Mouse (Mus musculus): ENCODE data around the gene Hnrnpul2.
"Not testable (repeated sequence)": the region's sequence is repeated elsewhere in the genome, so short reads cannot be mapped to it uniquely, and the experiment has no call there.

Gene Hnrnpul2

DNA sequence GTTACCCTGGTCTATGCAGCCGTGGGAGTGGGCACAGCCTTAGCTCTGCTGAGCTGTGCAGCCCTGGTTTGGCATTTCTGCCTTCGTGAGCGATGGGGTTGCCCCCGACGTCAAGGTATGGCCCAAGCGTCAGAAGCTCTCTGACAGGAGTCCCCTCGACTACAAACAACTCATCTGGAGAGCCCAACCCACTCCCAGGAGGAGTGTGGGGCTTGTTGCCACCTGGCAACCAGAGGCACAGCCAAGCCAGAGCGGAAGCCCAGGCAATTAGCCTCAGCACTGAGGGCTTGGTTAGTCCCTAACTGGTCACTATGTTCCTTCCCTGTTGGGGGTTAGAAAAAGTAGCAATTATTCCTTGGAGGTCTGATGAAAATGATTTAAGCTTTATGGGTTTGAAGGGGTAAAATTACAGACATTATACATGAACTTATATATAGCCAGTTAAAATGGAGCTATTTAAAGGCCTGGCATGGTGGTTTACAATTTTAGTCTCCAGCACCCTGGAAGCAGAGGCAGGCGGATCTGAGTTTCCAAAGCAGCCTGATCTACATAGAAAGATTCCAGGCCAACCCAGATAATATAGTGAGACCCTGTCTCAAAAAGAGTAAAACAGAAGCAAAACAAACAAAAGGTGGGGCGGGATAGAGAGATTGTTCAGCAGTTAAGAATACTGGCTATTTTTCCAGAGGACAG is 32.6 kb downstream of the Hnrnpul2 start:
- no peak for DNase-seq

- no peak for DNase-seq
Observed at GRCm38 (mm10) chr19:8853117-8853516, 33.3 kb downstream of the Hnrnpul2 start.

DNA sequence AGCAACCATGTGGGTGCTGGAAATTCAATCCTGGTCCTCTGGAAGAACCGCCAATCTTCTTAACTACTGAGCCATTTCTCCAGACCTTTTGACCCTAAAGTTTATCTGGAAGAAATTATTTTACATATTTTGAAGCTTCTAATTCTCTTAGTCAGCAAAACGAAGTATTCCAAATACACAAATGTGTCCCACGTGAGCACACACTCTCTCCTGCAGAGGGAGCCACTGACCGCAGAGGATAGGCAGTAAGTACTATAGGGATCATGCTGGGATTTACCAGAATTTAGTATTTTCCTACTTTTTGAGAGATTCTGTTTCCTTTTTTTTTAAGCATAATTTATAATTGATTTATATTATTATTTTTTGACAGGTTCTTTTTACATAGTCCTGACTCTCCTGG is 37.9 kb downstream of the Hnrnpul2 start:
- peak; percentile 63 for DNase-seq

GRCm38 (mm10) chr19:8859018-8859417 is 39.2 kb downstream of the Hnrnpul2 start:
- peak; percentile 30 for DNase-seq

- DNase-seq = no peak
Observed at GRCm38 (mm10) chr19:8864265-8864664, 44.5 kb downstream of the Hnrnpul2 start.

DNA sequence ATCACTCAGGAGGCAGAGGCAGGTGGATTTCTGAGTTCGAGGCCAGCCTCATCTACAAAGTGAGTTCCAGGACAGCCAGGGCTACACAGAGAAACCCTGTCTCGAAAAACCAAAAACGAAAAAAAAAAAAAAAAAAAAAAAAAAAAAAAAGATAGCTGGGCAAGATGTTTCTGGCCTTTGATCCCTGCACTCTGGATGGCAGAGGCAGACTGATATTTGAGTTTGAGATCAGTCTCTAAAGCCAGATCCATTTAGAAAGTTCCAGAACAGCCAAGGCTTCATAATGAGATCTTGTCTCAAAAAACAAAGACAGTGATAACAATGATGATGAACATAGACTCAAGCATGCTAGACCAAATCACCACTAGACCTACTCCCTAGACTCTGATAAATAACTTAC is 50.6 kb downstream of the Hnrnpul2 start:
- not testable (repeated sequence) for DNase-seq

DNA sequence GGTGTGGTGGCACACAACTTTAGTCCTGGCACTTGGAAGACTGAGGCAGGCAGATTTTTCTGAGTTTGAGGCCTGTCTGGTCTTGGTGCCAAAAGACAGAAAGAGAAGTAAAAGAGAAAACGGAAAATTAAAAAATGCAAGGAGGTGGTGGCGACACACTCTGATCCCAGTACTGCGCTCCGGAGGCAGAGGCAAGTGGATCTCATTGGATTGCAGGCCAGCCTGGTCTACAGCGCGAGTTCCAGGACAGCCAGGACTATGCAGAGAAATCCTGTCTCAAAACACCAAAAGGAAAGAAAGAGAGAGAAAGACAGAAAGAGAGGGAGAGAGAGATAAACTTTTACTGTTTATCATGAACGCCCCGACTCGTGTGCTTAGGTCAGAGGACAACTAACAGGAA is 51.0 kb downstream of the Hnrnpul2 start:
- no peak for DNase-seq

DNA sequence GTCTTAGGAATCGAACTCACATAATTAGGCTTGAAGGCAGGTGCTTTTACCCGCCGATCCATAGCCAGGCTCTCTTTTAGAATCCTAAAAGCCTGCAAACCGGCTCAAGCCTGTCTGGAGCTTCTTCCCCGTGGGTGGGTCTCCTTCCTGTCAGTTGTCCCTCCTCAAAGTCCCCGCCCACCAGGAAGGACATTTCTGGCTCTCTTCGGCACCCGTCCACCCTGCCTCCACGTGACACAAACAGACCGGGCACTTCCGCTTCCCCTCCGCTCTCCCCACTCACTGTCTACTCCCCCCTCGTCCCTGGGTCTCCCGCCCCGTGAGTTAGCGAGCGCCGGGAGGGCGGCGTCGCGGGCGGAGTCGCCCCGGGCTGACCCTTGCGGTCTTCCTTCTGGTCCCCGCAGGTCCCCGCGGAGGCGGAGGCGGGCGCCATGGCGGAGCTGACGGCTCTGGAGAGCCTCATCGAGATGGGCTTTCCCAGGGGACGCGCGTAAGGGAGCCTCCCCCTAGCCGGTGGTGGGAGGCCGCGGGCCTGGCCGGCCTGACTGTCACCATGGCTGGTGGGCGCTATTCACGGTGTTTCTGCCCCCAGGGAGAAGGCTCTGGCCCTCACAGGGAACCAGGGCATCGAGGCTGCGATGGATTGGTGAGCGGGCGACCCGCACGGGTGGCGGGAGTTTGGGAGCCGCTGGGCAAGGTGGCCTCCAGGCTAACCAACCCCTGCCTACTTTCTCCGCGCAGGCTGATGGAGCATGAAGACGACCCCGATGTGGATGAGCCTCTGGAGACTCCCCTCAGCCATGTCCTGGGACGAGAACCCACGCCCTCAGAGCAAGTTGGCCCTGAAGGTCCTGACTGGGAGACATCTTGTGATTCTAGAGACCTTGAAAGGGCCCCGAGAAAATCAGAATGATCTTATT is 51.7 kb downstream of the Hnrnpul2 start, which contains the start of gene Ubxn1:
Gene Ubxn1 (plus strand): TSS at position 230 of the 920 bp plus-strand sequence.
- peak; percentile 99 for DNase-seq

DNA sequence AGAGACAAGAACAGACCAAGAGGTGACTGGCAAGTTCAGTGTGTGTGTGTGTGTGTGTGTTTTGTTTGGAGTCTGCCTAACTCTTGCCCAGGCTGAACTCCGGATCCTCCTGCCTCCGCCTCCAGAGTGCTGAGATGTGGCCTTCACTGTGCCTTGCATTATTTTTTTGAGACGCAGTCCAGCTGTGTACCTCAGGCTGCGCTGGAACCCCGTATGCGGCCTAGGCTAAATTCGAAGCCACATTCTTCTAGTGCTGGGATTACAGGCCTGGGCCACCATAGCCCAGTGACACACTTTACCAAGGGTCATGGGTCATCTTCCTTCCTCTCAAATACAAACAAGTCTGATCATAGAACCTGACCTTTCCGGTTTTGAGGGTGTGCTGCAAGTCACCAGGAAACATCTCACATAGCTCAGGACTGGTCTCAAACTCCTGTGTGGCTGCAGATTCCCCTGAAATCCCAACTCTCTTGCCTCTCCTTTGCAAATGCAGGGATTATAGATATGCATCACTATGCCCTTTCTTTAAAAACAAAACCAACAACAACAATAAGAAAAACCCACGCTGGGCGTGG is 52.5 kb downstream of the Hnrnpul2 start:
- DNase-seq = no peak

- no peak for DNase-seq
Observed at GRCm38 (mm10) chr19:8875031-8875430, 55.2 kb downstream of the Hnrnpul2 start.

DNA sequence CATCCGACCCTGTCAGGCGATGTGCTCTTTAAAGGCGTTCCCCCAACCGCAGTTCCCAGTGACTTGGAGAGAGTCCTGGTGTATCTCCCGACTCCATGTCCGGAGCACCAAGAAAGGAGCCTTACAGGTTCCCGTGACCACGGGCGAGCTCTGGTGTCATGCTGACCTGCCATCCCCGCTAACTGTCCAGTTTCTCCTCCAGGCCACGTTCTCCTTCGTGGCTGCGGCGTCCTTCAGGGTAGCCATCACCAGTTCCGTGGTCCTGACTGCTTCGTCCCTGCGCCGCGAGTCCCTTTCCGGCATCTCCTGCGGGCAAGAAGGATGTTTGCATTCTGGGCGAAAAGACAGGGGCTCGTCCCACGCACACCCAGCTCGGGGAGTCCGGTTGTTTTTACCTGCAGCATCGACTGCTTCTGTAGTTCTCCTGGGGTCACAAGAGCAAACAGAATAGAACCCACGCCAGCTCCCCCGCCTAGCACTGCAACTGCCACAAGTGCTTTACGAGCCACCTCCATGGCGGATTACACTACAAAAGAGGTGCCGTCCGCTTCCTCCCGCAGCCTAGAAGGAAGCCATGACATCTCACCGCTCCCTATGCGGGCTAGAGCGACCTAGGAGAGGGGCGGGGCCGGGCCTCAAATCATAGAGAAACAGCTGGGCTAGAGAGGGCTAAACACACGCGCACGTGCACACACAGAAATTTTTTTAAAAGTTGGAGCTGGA is 60.7 kb downstream of the Hnrnpul2 start, which contains the start of gene Uqcc3:
Gene Uqcc3 (minus strand): TSS at position 613 of the 723 bp plus-strand sequence.
- peak; percentile 94 for DNase-seq

- DNase-seq = no peak
Observed at GRCm38 (mm10) chr19:8881034-8881392, 61.2 kb downstream of the Hnrnpul2 start.

DNA sequence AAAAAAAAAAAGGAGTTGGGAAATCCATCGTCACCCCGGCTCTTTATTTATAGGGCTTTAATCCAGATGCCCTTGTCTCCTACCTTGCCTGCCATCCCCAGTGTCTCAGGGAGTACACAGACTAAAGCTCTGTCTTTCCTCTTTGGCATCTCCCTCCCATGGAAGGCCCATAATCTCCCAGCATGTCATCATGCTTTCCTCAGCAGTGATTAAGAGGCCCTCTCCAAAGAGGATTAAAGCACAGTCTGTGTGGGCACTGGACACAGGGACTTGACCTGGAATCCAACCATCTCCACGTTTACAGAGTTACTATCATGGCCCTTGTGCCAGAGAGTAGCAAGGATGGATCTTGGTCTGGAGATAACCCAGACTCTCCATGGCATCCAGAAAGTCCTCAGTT is 63.8 kb downstream of the Hnrnpul2 start, which contains the start of the genes Lbhd1 and Gm49403:
Gene Lbhd1 (plus strand): TSS at position 117 of the 400 bp plus-strand sequence.
Gene Gm49403 (plus strand): TSS at position 315 of the 400 bp plus-strand sequence.
- no peak for DNase-seq
